Mouse (Mus musculus) v-Abl transformed pro-B cells (cell line): Measurements from ENCODE around the gene Cubn.

Experiments used
- in situ Hi-C, 2 experiments: fragments of 400-800 bp; cut with MboI; formaldehyde crosslinking; loops; one replicate each; pipeline ENCODE4 v1.15.1; 2025; ENCODE audit not compliant: unreplicated experiment in 2 of 2

The Cubn gene

DNA sequence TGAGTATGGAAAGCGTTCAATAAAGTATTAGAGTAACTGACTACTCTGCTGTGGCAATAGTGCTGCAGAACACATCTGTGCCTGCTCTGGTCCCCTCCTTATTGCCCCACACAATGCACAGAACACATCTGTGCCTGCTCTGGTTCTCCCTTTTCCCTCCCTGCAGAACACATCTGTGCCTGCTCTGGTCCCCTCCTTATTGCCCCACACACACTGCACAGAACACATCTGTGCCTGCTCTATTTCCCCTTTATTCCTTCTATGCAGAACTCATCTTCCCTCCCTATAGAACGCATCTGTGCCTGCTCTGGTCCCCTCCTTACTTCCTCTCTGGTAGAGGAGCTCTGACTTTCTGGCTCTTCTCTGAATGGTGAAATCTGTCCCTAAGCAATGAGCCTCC, 1.1 kb downstream of the Cubn start:
- in situ Hi-C loops = no loop called here

DNA sequence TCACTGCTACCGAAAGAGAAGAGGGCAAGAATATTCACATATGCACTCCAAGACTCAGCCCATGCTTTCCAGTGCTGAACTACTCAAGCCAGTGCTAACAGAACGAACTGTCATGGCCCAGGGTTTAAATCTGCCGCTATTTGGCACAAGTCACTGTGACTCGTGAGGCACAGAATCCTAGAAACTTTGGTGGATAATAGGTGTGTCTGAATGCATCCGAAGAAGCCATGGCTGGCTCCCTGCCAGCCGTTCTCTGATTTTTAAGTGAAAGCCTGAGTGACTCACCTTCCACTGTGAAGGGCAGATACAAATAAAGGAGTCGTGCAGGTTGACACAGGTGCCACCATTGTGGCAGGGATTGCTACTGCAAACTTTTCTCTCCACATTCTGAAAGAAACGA, 5.1 kb downstream of the Cubn start:
- in situ Hi-C loops = no loop called here

- in situ Hi-C loops = no loop called here
These were observed 7.0 kb downstream of the Cubn start for GRCm38 (mm10) chr2:13484566-13484965.

GRCm38 (mm10) chr2:13480744-13481143, 10.9 kb downstream of the Cubn start:
- in situ Hi-C loops = no loop called here

- in situ Hi-C loops = no loop called here
These were observed 12.4 kb downstream of the Cubn start for GRCm38 (mm10) chr2:13479165-13479564.

GRCm38 (mm10) chr2:13470108-13470507, 21.5 kb downstream of the Cubn start:
- in situ Hi-C loops = no loop called here

DNA sequence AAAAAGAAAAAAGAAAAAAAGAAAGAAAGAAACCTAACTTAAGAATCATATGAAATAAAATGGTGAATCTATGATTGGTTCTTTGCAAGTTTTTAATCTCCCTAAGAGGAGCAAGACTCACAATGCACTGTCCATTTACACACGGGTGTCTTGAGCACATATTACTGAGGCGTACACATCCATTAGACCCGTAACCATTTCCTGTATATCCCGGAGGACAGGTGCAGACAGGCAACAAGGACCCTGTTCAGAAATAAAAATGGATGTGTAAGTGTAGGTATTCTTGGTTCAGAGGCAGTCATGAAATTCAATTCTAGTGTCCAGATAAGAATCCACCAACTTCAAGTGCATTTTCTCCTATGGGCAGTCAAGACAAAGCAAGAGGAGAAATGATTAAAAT, 22.0 kb downstream of the Cubn start:
- in situ Hi-C loops = no loop called here

- in situ Hi-C loops = no loop called here
These were observed 24.9 kb downstream of the Cubn start for GRCm38 (mm10) chr2:13466685-13467084.

DNA sequence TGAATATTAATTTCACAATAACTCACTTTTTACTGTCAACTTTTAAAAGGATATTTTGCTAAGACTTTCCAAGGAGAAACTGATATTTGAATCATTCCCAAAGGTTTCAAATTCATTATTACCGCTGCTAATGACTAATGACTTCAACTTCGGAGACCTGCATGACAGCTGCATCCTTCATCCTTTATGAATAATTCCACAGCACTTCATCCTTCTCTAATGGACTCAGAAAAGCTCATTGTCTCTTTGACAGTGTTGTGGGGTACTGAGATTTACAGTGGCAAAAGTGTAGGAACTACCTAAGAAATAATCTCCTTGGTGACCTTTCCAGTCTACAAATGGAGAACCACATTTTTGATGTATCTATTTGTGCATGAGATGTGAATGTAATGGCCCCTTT, 33.5 kb downstream of the Cubn start:
- in situ Hi-C loops = no loop called here

DNA sequence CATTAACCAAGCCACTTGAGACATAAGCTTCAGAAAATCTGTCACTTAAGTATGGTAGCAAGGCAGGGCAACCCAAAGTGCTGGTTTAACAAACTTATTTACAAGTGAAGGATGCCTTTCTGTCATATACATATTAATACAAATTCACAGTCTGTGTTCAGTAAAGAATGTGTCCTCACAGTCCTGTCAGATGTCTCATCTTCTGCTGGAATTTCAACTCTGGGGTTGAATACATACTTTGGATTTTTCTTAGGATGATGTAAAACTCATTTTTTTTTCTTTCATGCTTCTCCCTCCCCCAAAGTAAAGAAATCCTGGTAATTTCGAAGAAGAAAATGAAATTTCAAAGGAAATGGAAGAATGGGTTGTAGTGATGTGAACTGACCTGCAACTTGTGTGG, 34.8 kb downstream of the Cubn start:
- in situ Hi-C loops = no loop called here

DNA sequence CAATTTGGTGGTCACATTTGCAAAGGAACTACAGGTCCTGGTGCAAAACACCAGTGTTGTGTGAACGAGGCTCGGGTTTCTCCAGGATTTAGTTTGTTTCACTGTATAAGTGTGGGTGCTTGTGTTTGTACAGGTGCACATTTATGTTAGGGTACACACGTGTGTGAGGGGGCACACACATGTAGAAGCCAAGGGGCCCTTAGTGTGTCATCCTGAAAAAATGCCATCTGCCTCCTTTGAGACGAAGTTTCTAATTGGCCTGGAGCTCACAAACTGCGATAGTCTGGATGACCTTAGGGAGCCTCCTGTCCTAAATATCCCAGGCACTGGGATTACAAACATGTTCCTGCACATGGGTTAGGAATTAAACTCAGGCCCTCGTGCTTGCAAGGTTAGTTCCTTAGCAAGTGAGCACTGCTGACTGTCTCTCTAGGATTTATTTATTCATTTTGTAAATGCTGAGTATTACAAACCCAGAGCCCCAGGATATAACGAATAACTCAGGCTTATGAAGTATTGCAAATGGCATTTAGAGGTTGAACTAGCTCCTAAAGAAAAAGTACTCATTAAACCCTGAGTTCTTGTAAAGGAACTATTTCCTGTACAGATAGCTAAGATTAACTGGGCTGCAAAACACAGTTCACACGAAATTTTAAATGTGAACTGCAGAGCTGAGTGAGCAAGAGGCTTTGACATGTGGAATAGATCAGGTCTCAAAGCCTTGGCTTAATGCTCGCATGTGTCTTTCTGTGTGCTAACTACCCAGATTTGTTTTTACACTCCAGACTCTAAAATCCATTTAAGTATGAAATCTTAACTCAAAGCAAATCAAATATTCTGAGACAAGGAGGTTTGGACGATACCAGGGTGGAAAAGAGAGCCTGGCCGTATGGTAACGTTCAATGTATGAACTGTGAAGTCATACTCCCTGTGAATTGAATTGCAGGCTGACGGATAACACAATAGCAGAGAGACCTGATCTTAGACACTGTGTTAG, 39.8 kb downstream of the Cubn start:
- in situ Hi-C loops = no loop called here

DNA sequence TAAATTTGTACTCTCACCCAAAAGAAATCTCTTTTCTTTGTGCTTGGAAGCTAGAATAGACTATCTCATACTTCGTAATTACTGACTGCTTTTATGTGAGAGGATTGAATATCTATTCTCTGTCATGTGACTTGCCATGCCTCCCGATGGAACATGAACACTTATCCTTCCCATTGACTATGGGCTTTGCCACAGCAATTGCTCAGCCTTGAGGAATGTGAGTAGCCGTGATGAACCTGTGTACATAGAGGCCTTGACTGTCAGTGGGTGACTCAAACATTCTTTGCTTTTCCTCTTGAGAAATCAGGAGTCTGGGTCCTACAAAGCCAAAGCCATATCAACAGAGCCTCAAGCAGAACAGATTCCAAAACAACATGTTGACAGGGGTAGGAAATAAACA, 40.7 kb downstream of the Cubn start:
- in situ Hi-C loops = no loop called here

- in situ Hi-C loops = no loop called here
These were observed 41.1 kb downstream of the Cubn start for GRCm38 (mm10) chr2:13450470-13450869.

DNA sequence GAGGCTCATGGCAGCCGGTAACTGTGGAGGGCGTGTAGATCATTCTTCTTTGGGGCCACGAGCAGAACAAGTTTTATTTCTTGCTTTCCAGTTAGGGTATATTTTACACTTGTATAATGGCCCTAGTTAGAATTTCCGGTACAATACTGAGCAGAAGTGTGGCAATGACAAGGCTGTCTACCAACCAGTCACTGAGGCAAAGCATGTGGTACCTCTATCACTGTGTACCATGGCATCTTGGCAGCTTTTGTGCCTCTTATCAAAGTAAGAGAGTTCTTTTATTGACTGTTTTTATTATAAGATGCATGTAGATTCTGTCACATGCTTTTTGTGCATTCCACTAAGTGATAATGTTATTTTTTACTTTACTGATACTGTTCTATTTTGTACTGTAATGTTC, 46.5 kb downstream of the Cubn start:
- in situ Hi-C loops = no loop called here

DNA sequence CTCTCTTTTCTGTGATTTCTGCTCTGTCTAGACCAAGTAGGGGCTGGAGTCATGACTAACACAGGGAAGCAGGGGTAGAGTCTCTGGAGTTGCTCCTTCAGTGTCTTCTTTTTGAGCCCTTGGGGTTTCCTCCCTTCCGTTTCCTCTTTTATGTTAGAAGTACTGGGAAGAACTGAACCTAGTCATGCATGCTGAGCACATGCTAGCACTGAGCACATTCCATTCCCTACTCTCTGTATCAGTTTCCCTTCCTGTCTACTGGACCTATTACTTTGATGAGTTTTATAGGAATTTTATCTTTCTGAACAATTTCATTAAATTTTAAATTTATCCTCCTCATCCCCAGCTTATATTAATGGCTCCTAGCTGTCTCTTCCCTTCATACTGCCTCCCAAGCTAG, 52.6 kb downstream of the Cubn start:
- in situ Hi-C loops = no loop called here

DNA sequence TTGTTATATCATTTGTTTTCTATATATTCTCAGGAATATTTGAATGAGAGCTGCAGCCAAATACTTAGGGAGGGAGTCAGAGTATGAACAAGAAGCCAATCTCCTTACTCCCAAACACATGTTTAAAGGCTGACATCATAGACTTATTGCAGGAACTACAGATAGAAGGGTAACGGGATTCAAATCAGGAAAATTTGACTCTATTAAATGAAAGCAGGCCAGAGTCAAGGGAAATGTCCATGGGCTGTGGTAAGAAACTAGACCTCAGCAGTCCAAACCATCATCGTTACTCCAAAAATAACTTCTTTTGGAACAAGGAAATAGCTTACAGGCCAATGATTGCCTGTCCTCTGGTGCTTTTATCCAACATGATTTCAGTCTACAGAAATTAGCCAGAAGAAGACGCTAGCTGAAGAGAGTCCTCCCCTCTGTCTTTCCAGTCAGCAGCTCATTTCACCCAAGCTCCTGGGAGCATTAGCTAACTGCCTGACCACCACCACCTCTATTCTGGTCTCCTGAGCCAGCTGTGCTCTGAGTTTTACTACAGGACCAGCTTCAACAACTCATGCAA, 53.3 kb downstream of the Cubn start:
- in situ Hi-C loops = no loop called here

GRCm38 (mm10) chr2:13432002-13432401, 59.6 kb downstream of the Cubn start:
- in situ Hi-C loops = no loop called here

DNA sequence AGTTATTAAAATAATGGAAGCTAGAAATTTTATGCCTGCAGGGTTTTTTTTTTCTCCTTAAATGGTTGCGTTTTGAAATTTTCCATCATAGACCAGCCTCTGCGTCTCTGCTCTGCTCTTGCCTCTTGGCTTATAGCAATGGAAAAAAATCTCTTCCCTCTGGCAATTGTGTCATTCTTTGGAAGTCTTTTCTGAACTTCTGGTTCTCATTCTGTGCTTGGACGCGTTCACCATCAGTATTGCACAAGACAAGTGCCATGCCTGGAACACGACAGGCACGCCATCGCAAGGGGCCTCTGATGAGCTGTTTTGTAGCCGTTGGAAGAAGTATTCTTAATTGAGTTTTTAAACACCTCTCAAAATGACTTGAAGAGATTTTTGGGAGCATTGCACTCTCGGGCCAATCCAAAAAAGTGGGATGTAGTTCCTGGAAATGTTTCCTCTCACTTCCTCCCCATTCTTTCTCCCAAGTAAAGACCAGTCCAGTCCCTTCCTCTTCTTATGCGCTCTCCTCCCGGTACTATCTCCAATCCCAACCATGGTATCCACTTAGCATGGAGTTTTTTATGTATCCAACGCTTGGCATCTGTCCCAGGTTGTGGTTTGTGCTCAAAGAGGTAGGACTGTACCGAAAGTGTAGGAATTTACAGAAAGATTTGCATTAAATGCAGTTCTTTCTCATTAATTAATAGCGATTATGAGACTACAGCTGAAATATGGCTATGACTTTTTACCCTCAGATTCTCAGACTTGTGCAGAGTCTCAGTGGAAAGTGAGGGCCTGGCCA, 69.4 kb downstream of the Cubn start:
- in situ Hi-C loops = loop anchor here (25.0 kb wide), 3 partner anchors 815 to 1785 kb away; partner anchors contain the start of genes Gm17490 (in 1 of the 2), Il2ra (in 1 of the 2) and Mrc1 (in 1 of the 2)

DNA sequence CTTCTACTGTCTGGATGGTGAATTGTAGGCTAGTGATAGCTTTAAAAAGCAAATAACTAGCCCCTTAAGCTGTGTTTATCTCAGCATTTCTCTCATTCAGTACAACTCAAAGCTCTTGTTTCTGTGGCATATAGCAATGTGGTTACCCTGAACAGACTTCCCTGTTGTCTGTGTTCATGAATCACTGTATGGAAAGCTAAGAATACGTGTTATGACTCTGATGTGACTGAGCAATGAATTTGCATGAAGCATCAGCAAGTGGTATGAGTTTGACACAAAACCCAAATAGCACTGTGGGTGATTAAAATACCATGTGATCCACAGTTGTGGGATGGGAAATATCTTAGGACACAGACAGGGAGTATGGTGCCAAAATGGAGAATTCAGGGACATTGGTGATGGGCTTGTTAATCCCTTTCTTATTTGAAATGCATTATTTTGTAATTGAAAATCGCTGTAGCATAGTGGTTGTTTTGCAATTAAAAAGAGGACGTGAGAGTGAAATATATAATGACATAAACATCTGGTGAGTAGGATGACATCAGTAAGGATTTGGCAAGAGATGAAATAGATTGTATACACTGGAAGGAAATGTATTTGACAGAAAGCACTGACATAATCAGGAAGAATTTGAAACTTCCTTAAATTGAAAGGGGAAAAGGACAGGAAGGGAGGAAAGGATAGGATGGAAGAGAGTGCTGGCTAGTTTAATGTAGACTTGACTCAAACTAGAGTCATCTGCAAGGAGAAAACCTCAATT, 74.7 kb downstream of the Cubn start:
- in situ Hi-C loops = loop anchor here (10.0 to 25.0 kb wide), 5 partner anchors 118 to 1780 kb away; partner anchors contain the start of genes Gm17490 (in 1 of the 2), Il2ra (in 1 of the 2), Mrc1 (in 1 of the 2) and Trdmt1 (in 1 of the 2)

DNA sequence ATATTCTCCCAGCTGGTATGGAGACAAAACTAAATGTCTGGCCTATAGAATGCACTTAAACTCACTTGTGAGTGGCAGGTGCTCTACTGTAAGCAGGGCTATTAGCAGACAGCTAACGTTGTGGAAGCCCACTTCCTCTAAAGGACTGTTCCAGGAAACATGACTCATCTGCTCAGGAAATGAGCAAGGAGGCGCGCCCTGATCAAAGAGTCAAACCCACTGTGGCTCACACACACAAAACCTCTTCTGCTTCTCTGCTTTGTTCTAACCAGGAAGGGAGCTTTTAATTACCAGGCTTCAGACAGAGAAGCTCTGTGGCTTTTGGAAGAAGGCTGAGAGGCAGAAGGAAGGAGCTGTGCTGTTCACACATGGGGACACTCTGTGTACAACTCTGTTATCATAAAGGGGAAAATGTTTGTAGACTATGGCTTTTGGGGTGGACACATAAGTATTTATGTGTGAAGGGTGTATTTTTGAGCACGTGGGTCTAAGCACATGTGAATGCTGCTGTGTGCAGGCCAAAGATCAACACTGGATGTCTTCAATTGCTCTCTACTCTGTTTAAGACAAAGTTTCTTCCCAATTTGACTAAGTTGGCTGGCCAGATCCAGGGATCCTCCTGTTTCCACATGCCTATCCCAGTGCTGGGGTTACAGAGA, 78.0 kb downstream of the Cubn start:
- in situ Hi-C loops = loop anchor here (5.0 to 25.0 kb wide), 6 partner anchors 121 to 1776 kb away; partner anchors contain the start of genes Vim (in 2 of the 2), Gm17490 (in 1 of the 2), Il2ra (in 1 of the 2) and Mrc1 (in 1 of the 2)
